Mouse (Mus musculus) E14TG2a.4 (cell line): Measurements from ENCODE around the gene Taar3.

Source experiments
- CTCF ChIP-seq: conservative IDR thresholded peaks from 2 replicates; pipeline ENCODE4 v1.5.1; 2014; ENCODE audit warnings: low read length
- NANOG ChIP-seq: IDR thresholded peaks from 2 replicates; pipeline ENCODE4 v1.6.1; 2014; ENCODE audit warnings: borderline replicate concordance, low read length, mixed read lengths
- POU5F1 ChIP-seq: IDR thresholded peaks from 2 replicates; pipeline ENCODE4 v1.6.1; 2014; ENCODE audit warnings: low read length, borderline replicate concordance

- TF ChIP-seq CTCF = peak; percentile 54
- no peak for TF ChIP-seq NANOG
- TF ChIP-seq POU5F1 = no peak
Observed at GRCm38 (mm10) chr10:23978901-23979705, 29.7 kb downstream of the Taar3 start.
